Mouse (Mus musculus): ENCODE data around the gene AY761184. TPM values are rescaled to one million over a fixed set of nuclear protein-coding genes. Genes with fewer than 3 reads are reported as not detected.

The AY761184 gene
- polyA plus RNA-seq (2012; rRNA removed; ENCODE audit: low replicate concordance): not detected in 2 replicates

DNA sequence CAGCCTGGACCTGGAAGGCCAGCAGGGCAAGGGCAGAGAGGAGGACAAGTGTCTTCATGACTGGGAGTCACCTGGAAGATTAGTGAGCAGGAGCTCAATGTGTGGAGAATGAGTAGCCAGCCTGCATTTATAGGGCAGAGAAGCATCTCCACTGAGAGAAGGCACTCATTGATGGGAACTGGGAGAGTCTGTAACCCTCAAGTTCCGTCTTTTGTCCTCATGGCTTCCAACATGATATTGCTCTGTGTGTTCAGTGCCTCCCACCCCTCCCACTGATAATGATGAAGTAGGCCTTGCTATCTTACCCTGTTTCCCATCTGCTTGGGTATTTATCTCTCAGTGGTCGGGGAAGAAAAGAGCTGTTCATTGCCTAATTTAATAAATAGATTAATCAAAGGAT lies at the start of gene AY761184:
Gene AY761184 (minus strand): TSS at position 101 of the 400 bp plus-strand sequence.

DNA sequence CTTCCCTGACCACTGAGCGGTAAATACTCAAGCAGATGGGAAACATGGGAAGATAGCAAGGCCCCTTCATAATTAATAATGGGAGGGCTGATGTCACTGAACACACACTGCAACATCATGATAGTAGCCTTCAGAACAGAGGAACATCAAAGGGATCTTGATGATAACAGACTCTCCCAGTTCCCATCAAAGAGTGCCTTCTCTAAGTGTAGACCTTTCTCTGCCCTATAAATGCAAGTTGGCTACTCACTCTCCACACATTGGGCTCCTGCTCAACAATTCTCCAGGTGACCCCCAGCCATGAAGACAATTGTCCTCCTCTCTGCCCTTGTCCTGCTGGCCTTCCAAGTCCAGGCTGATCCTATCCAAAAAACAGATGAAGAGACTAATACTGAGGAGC lies 37.9 kb downstream of the AY761184 start, which contains the start of gene Defa34:
Gene Defa34 (plus strand): TSS at position 301 of the 400 bp plus-strand sequence.

DNA sequence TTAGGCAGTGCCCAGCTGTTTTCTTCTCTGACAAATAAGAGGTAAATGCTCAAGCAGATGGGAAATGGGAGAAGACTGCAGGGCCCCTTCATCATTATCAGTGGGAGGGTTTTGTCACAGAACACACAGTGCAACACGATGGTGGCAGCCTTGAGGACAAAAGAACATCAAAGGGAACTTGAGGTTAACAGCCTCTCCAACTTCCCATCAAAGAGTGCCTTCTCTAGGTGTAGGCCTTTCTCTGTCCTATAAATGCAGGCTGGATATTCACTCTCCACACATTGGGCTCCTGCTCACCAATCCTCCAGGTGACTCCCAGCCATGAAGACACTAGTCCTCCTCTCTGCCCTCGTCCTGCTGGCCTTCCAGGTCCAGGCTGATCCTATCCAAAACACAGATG lies 48.0 kb downstream of the AY761184 start, which contains the start of gene Defa17:
Gene Defa17 (plus strand): TSS at position 301 of the 400 bp plus-strand sequence.

Other genes starting within 250 kb of the AY761184 start
- not detected in 2 replicates for gene Gm7849, start 247.1 kb downstream of the AY761184 start, polyA plus RNA-seq (2012; rRNA removed; ENCODE audit: low replicate concordance)
- gene Defa20, start 194.4 kb downstream of the AY761184 start, polyA plus RNA-seq (2012; rRNA removed; ENCODE audit: low replicate concordance): not detected in 2 replicates
- not detected in 2 replicates for gene Defa32, start 174.6 kb downstream of the AY761184 start, polyA plus RNA-seq (2012; rRNA removed; ENCODE audit: low replicate concordance)
- not detected in 2 replicates for gene Defa37, start 138.3 kb downstream of the AY761184 start, polyA plus RNA-seq (2012; rRNA removed; ENCODE audit: low replicate concordance)
- not detected in 2 replicates for gene Defa28, start 120.6 kb downstream of the AY761184 start, polyA plus RNA-seq (2012; rRNA removed; ENCODE audit: low replicate concordance)
- not detected in 2 replicates for gene Gm7861, start 109.1 kb downstream of the AY761184 start, polyA plus RNA-seq (2012; rRNA removed; ENCODE audit: low replicate concordance)
- gene Defa26, start 85.5 kb downstream of the AY761184 start, polyA plus RNA-seq (2012; rRNA removed; ENCODE audit: low replicate concordance): not detected in 2 replicates
- gene Defa17, start 47.9 kb downstream of the AY761184 start, polyA plus RNA-seq (2012; rRNA removed; ENCODE audit: low replicate concordance): not detected in 2 replicates
- gene Defa34, start 37.8 kb downstream of the AY761184 start, polyA plus RNA-seq (2012; rRNA removed; ENCODE audit: low replicate concordance): not detected in 2 replicates
- gene Defa24, start 30.8 kb upstream of the AY761184 start, polyA plus RNA-seq (2012; rRNA removed; ENCODE audit: low replicate concordance): not detected in 2 replicates
- not detected in 2 replicates for gene Defb50, start 119.9 kb upstream of the AY761184 start, polyA plus RNA-seq (2012; rRNA removed; ENCODE audit: low replicate concordance)
- gene Defb2, start 136.3 kb upstream of the AY761184 start, polyA plus RNA-seq (2012; rRNA removed; ENCODE audit: low replicate concordance): not detected in 2 replicates
- gene Defb10, start 155.3 kb upstream of the AY761184 start, polyA plus RNA-seq (2012; rRNA removed; ENCODE audit: low replicate concordance): not detected in 2 replicates
- gene Defb9, start 181.8 kb upstream of the AY761184 start, polyA plus RNA-seq (2012; rRNA removed; ENCODE audit: low replicate concordance): not detected in 2 replicates
- not detected in 2 replicates for gene Defb11, start 202.8 kb upstream of the AY761184 start, polyA plus RNA-seq (2012; rRNA removed; ENCODE audit: low replicate concordance)
- gene Defb15, start 229.1 kb upstream of the AY761184 start, polyA plus RNA-seq (2012; rRNA removed; ENCODE audit: low replicate concordance): not detected in 2 replicates
- not detected in 2 replicates for gene Defb35, start 234.7 kb upstream of the AY761184 start, polyA plus RNA-seq (2012; rRNA removed; ENCODE audit: low replicate concordance)
- not detected in 2 replicates for gene Defb13, start 243.1 kb upstream of the AY761184 start, polyA plus RNA-seq (2012; rRNA removed; ENCODE audit: low replicate concordance)